8 mouse cellular contexts compared by ENCODE assay signal in genomic region chr8:79028541-79029395, GRCm38 (mm10). TPM values are rescaled to one million over a fixed set of nuclear protein-coding genes. Genes with fewer than 3 reads are reported as not detected.
A peak's percentile ranks its signal among the peaks of the same experiment; 100 is the strongest.
DNase-seq lines count a peak whose midpoint lies in the region; ATAC-seq and TF ChIP-seq lines count a peak whose summit lies in the region.

No protein-coding gene starts in this region.

- 0 out of 2 replicates have a peak, but pooled peaks have one; percentile 18 for TF ChIP-seq EP300 in heart, adult 2 months (IDR thresholded peaks at IDR 0.05; ENCODE audit: insufficient read depth, low read depth, low read length)
- no peak for TF ChIP-seq EP300 in stomach, postnatal 0 days (optimal IDR thresholded peaks at IDR 0.05)

- WGBS in heart, adult 2 months = under 1% methylated on average over 50 of the region's 56 CpGs
- under 1% methylated on average over 50 of the region's 56 CpGs for WGBS in kidney, adult 2 months
- 1% methylated on average over 33 of the region's 56 CpGs for WGBS in limb, embryonic 13.5 days
- under 1% methylated on average over 31 of the region's 56 CpGs for WGBS in stomach, postnatal 0 days

- peaks cover 2% of the 10 kb centered on the region for H3K36me3 ChIP-seq in heart, adult 2 months (ENCODE audit: control insufficient read depth, insufficient read depth, low read length)
- no peaks in the 10 kb centered on the region for H3K36me3 ChIP-seq in kidney, adult 2 months (ENCODE audit: control insufficient read depth, insufficient read depth, low read length)
- no peaks in the 10 kb centered on the region for H3K36me3 ChIP-seq in limb, embryonic 13.5 days
- no peaks in the 10 kb centered on the region for H3K36me3 ChIP-seq in stomach, postnatal 0 days (ENCODE audit: control insufficient read depth, insufficient read depth, low read length)

- intact Hi-C loops in heart, adult 2 months (cut with DNase I) = loop anchor here (2.0 to 10.0 kb wide), 4 partner anchors 28 to 366 kb away; partner anchors contain the start of genes Lsm6 and Smad1

- no peaks in the 10 kb centered on the region for H3K27me3 ChIP-seq in heart, adult 2 months (ENCODE audit: control insufficient read depth, insufficient read depth, low read length)
- no peaks in the 10 kb centered on the region for H3K27me3 ChIP-seq in kidney, adult 2 months (replicated peaks; ENCODE audit: control insufficient read depth, insufficient read depth, low read length)
- H3K27me3 ChIP-seq in limb, embryonic 13.5 days = no peaks in the 10 kb centered on the region
- no peaks in the 10 kb centered on the region for H3K27me3 ChIP-seq in stomach, postnatal 0 days (ENCODE audit: control insufficient read depth, insufficient read depth, low read length)

- TF ChIP-seq POLR2A in heart, adult 2 months (IDR thresholded peaks at IDR 0.05; ENCODE audit: insufficient read depth, low read depth, low read length) = no peak
- TF ChIP-seq POLR2A in kidney, adult 2 months (IDR thresholded peaks at IDR 0.05; ENCODE audit: low read depth, low read length) = no peak

- H3K4me3 ChIP-seq in heart, adult 2 months = peak overlapping the region; percentile 98
- H3K4me3 ChIP-seq in kidney, adult 2 months (ENCODE audit: insufficient read depth, low read depth, low read length) = peak overlapping the region; percentile 72
- H3K4me3 ChIP-seq in limb, embryonic 13.5 days = peak overlapping the region; percentile 86
- peak overlapping the region; percentile 94 for H3K4me3 ChIP-seq in stomach, postnatal 0 days (ENCODE audit: low read depth, low read length)

- peak overlapping the region; percentile 99 for H3K27ac ChIP-seq in heart, adult 2 months
- H3K27ac ChIP-seq in kidney, adult 2 months (ENCODE audit: insufficient read depth, low read depth, low read length) = peak overlapping the region; percentile 90
- H3K27ac ChIP-seq in limb, embryonic 13.5 days = peak overlapping the region; percentile 100
- H3K27ac ChIP-seq in stomach, postnatal 0 days (replicated peaks) = peak overlapping the region; percentile 98

- H3K4me2 ChIP-seq in limb, embryonic 13.5 days (replicated peaks) = peak overlapping the region; percentile 83
- H3K4me2 ChIP-seq in stomach, postnatal 0 days (replicated peaks; ENCODE audit: low read depth) = peak overlapping the region; percentile 62

- H3K79me2 ChIP-seq in heart, adult 2 months (replicated peaks; ENCODE audit: control insufficient read depth, insufficient read depth, low read length) = no peaks in the 10 kb centered on the region

- ATAC-seq in limb, embryonic 13.5 days (ENCODE audit: low FRiP score, low read depth) = no peak
- ATAC-seq in stomach, postnatal 0 days (ENCODE audit: low FRiP score, low TSS enrichment) = peak; percentile 44

- no peaks in the 10 kb centered on the region for H3K4me1 ChIP-seq in heart, adult 2 months (ENCODE audit: control insufficient read depth, insufficient read depth, low read length)
- H3K4me1 ChIP-seq in kidney, adult 2 months (ENCODE audit: control insufficient read depth, insufficient read depth, low read length) = no peaks in the 10 kb centered on the region
- H3K4me1 ChIP-seq in limb, embryonic 13.5 days = peaks cover 41% of the 10 kb centered on the region
- H3K4me1 ChIP-seq in stomach, postnatal 0 days (replicated peaks; ENCODE audit: control insufficient read depth, insufficient read depth) = no peaks in the 10 kb centered on the region

- DNase-seq in lung, adult 18-20 months = peak; percentile 21 to 30
- no peak for DNase-seq in lung, postnatal 10 days
- peak; percentile 68 for DNase-seq in embryo, embryonic 10.5 days (ENCODE audit: low spot score)
- DNase-seq in heart, adult 2 months = peak; percentile 51 to 64
- DNase-seq in kidney, adult 2 months = peak; percentile 57
- DNase-seq in natural killer cell, adult 2 months (ENCODE audit: low spot score in 2 of 2) = peak; percentile 37 to 50
- DNase-seq in stomach, postnatal 0 days (ENCODE audit: low spot score) = peak; percentile 53

- no peak for TF ChIP-seq CTCF in heart, adult 2 months (IDR thresholded peaks at IDR 0.05)
- no peak for TF ChIP-seq CTCF in kidney, adult 2 months (conservative IDR thresholded peaks at IDR 0.05; ENCODE audit: insufficient read depth, insufficient read length, low read depth, low read length)
- TF ChIP-seq CTCF in stomach, postnatal 0 days (IDR thresholded peaks at IDR 0.05; ENCODE audit: low read depth) = no peak

- H3K9ac ChIP-seq in heart, adult 2 months (ENCODE audit: low read depth, low read length) = peak overlapping the region; percentile 100
- H3K9ac ChIP-seq in limb, embryonic 13.5 days = peak overlapping the region; percentile 99
- H3K9ac ChIP-seq in stomach, postnatal 0 days (ENCODE audit: low read length) = peak overlapping the region; percentile 93

- no peaks in the 10 kb centered on the region for H3K9me3 ChIP-seq in limb, embryonic 13.5 days
- H3K9me3 ChIP-seq in stomach, postnatal 0 days (ENCODE audit: control insufficient read depth, low read length) = no peaks in the 10 kb centered on the region

RNA-seq across cellular contexts. Expression of gene Zfp827, which starts 0.5 kb away (rescaled TPM):
- 10 to 100 TPM; 12.8 to 15.8 TPM for total RNA-seq in heart, adult 2 months (2021)
- polyA plus RNA-seq in heart, adult 2 months (2012; rRNA removed) = 10.5 and 17.0 TPM in 2 replicates
- polyA plus RNA-seq in kidney, adult 2 months (2012; rRNA removed) = 9.6 and 11.4 TPM in 2 replicates
- polyA plus RNA-seq in limb, embryonic 13.5 days (2015; fragmentation: Nextera tagmentation; extraction: Ambion mirVana) = 14.3 and 14.9 TPM in 2 replicates
- 2.9 and 3.2 TPM in 2 replicates for polyA plus RNA-seq in stomach, postnatal 0 days (2015; fragmentation: Nextera tagmentation; extraction: Ambion mirVana)
